Mouse (Mus musculus) layer of hippocampus, postnatal 25 days (tissue): Measurements from ENCODE around the gene Gm21970. TPM values are rescaled to one million over a fixed set of nuclear protein-coding genes. Genes with fewer than 3 reads are reported as not detected.

Experiments
- DNase-seq, 2 experiments: peaks; one replicate each; pipeline ENCODE4 v3.0.0; 2022; ENCODE audit warnings: mixed read lengths in 2 of 2, low spot score in 1 of 2; ENCODE audit errors: extremely low spot score in 1 of 2
- total RNA-seq, 2 experiments: library from RNA; stranded (reverse); gene quantifications; 2 replicates each; pipeline ENCODE4 v1.2.3; 2021

Gene Gm21970
- total RNA-seq: not detected

- DNase-seq: no peak
Observed at GRCm38 (mm10) chr16:91391421-91391820, at the start of gene Gm21970. Gene Gm21970 (plus strand): TSS chr16:91391721.

GRCm38 (mm10) chr16:91346491-91346890 is 45.0 kb upstream of the Gm21970 start:
- DNase-seq: no peak

GRCm38 (mm10) chr16:91347491-91348263 is 43.8 kb upstream of the Gm21970 start:
- no peak for DNase-seq

- no peak for DNase-seq
Observed at GRCm38 (mm10) chr16:91348264-91348565, 43.3 kb upstream of the Gm21970 start.

GRCm38 (mm10) chr16:91348588-91349330 is 42.8 kb upstream of the Gm21970 start:
- DNase-seq: no peak

GRCm38 (mm10) chr16:91352084-91352562 is 39.4 kb upstream of the Gm21970 start:
- DNase-seq: peak; percentile 62 to 83

GRCm38 (mm10) chr16:91352749-91353148 is 38.8 kb upstream of the Gm21970 start:
- no peak for DNase-seq

- no peak for DNase-seq
Observed at GRCm38 (mm10) chr16:91353177-91353576, 38.3 kb upstream of the Gm21970 start.

- DNase-seq: no peak
Observed at GRCm38 (mm10) chr16:91353638-91354037, 37.9 kb upstream of the Gm21970 start.

- DNase-seq: no peak
Observed at GRCm38 (mm10) chr16:91354599-91354998, 36.9 kb upstream of the Gm21970 start.

GRCm38 (mm10) chr16:91355160-91355559 is 36.4 kb upstream of the Gm21970 start:
- DNase-seq: no peak

- no peak for DNase-seq
Observed at GRCm38 (mm10) chr16:91356760-91357525, 34.6 kb upstream of the Gm21970 start.

- no peak for DNase-seq
Observed at GRCm38 (mm10) chr16:91357526-91357900, 34.0 kb upstream of the Gm21970 start.

- DNase-seq: peak in 1 of 2 experiments; percentile 63
Observed at GRCm38 (mm10) chr16:91358555-91358954, 33.0 kb upstream of the Gm21970 start.

GRCm38 (mm10) chr16:91359531-91359930 is 32.0 kb upstream of the Gm21970 start:
- no peak for DNase-seq

GRCm38 (mm10) chr16:91360162-91360561 is 31.4 kb upstream of the Gm21970 start:
- DNase-seq: no peak

GRCm38 (mm10) chr16:91362006-91362405 is 29.5 kb upstream of the Gm21970 start:
- DNase-seq: no peak

GRCm38 (mm10) chr16:91362616-91363272 is 28.8 kb upstream of the Gm21970 start:
- DNase-seq: no peak

- DNase-seq: no peak
Observed at GRCm38 (mm10) chr16:91363483-91363882, 28.0 kb upstream of the Gm21970 start.

GRCm38 (mm10) chr16:91366567-91366966 is 25.0 kb upstream of the Gm21970 start:
- no peak for DNase-seq

- no peak for DNase-seq
Observed at GRCm38 (mm10) chr16:91367066-91367465, 24.5 kb upstream of the Gm21970 start.
